Mouse (Mus musculus) lung, postnatal 36 days (tissue): Measurements from ENCODE around the gene Dclk3.

Source experiments
- DNase-seq: peaks from one replicate; pipeline ENCODE4 v3.0.0; 2022; ENCODE audit warnings: mixed read lengths

The Dclk3 gene

DNA sequence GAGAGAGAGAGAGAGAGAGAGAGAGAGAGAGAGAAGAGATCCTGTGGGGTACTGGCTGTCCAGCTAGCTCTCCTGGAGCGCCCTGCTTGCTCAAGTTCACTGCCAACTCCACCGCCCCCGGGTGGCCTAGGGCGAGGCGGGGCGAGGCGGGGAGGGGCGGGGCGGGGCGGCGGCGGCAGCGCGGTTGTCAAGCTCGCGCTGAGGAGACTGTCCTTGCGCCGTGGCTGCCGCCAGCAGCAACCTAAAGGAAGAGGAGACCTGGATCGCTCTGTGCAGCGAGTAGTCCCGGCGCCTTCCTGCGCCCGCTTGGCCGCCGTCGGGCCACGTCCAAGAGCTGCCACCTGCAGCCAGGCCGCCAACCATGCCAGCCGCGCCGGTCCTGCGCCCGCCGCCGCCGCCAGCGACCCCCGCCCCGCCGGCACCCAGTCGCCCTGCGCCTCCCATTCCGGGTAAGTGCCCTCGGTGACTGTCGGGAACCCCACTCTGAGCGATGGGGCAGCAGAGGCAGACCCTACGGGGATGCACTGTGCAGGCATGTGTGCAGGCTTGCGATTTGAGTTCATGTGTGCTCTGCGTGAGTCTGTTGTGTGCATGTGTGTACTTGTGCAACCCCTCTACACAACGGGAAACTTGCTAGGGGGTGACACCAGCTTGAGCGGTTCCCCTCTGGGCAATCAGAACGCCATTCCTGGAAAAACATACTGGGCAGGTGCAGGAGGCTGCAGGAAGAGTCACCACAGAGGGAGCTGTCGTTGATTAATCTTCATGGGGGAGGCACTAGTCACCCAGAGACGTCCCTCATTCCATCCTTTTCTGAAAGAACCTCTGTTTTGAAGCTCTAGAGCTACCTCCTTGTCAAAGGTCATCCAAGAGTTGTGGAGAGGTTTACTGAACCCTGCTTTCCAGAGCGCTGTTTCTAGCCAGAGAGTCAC lies at the start of gene Dclk3:
Gene Dclk3 (plus strand): TSS at position 178 of the 932 bp plus-strand sequence.
- DNase-seq = peak; percentile 31

DNA sequence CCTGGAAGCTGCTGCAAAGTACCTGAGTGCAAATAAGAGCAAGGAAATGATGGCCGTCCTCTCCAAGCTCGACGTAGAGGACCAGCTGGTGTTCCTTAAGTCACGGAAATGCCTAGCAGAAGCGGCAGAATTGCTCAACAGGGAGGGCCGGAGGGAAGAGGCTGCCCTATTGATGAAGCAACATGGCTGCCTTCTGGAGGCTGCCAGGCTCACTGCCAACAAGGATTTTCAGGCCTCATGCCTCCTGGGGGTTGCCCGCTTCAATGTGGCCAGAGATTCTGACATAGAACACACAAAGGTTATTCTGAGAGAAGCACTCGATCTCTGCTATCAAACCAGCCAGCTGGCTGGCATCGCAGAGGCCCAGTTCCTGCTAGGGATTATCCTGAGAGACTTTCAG lies 48.9 kb upstream of the Dclk3 start:
- DNase-seq = peak; percentile 18

GRCm38 (mm10) chr9:111391036-111391435 lies 47.8 kb upstream of the Dclk3 start:
- no peak for DNase-seq

GRCm38 (mm10) chr9:111391926-111392442 lies 46.9 kb upstream of the Dclk3 start:
- no peak for DNase-seq

GRCm38 (mm10) chr9:111395265-111395664 lies 43.6 kb upstream of the Dclk3 start:
- DNase-seq = no peak

DNA sequence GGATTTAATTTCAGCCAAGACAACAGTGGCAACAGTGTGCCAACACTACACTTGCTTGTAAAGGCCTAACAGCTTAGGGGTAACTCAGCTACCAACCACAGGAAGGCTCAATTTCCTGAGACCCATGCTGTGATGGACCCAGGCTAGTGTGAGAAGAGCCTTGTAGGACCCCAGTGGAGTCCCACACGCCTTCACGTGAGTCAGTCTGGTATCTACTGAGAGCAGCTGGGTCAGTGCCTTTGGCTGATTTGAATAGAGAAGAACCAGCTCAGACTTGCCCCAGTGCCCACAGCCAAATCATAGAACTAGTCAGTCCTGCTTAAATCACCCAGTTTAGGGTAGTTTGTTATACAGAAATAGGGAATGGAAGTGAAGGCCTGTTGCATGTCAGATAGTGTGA lies 40.8 kb upstream of the Dclk3 start:
- no peak for DNase-seq

GRCm38 (mm10) chr9:111400089-111400488 lies 38.8 kb upstream of the Dclk3 start:
- no peak for DNase-seq

- DNase-seq = no peak
These were observed 35.7 kb upstream of the Dclk3 start for GRCm38 (mm10) chr9:111403159-111403558.

DNA sequence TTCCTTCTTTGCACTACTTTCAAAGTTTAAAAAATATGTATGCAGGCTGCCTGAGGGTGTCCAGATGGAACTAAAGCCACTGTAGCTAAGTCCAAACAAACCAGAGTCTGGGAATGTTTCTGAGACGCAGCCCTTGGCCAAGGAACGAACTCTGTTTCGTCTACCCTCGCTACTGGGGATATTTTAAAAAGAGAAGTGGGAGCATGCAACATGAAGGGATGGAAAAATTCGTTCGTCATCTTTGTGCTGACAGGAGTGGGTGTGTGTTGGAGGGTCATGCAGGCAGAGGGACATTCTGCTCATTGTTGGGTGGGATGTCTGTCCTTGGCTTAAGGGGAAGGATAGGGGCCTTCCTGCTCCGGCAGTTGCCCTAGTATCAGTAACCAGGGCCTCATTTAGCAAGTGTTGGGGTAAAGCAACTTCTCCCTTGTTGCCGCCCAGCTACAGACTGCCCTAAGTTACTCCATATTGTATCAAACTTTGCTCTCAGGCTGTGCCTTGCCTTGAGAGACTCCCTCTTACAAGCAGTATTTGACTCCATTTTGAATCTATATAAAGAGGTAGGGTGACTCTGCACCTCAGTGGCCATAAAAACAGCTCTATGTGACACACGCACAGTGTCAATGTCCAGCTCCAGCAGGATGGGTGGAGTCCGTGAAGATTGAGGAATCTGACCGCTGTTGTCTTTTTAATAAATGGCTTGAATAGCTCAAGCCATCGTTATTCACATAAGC lies 34.4 kb upstream of the Dclk3 start:
- no peak for DNase-seq

DNA sequence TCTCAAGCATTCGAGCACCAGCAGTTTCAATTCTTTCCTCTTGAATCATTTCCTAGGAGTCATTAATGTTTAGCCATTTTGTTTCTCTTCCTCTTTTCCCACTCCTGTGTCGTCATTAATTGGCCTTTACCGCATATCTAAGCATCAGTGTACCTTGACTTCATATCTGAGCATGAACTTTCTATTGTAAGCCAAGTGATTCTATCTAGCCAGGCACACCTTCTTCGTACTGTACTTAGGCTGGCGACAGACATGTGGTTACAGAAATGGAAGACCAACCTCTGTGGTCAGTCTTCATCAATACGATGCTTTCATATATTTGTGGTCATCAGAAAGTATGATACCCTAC lies 33.8 kb upstream of the Dclk3 start:
- no peak for DNase-seq

DNA sequence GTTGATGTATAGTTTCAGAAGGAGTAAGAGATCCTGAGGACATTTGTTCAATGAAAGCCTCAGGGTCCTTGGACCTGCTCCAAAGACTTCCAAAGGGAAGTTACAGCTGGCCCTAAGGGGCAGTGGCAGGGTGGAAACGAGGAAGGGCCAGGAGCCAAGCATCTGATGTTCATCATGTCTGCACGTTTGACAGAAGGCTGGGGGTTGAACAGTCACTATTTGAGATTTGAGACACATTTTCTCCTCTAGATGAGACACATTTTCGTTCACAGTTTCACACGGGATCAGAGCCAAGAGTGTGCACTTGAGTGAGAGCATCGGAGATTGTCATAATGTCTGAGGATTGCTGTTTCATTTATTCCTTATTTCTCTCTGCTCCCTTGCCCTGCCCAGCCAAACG lies 30.9 kb upstream of the Dclk3 start:
- DNase-seq = peak; percentile 19

DNA sequence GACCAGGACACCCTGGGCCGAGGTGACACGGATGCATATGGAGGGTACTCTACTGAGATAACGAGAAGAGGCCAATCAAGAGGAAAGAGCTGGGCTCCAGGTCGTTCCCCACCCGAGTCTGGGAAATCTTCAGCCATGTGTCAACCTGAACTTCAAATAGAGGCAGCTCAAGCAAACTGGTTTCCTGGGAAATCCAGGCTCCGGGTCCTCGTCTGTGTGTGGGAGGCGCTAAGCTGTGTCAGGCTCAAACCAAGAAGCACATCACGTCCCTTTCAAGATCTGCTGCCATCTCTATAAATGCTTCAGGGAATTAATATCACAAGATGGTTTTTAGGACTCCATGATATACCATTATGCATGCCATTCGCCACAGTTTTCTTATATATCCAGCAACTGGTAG lies 30.5 kb upstream of the Dclk3 start:
- no peak for DNase-seq

DNA sequence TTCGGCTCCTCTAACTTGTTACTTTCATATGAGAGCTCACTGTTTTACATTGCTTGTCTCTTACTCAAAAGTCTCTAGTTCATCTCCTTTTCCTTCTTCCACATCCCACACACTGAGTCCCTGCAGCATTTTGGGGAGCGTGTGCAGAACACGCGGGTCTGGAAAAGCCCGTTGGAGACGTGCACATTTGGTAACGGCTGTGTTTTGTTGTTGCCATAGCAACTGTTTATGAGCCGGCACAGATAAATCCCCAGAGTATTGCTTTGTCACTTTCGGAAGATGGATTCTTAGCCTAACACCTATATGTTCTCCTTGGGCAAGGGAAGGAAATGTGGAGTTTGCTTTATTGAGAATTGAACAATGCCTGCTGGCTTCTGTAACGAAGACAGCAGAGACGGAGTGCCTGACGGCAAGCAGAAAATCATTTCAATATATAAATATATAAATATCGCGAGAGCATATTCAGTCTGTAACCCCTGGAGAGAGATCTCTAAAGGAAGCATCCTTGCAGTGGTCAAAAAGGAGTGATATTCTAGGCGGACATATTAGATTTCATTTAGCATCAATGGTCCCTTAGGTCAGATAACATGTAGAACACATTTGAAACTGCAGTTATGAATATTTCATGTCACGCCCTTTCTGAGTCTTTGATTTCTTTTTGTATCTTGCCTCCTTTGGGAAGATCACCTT lies 26.3 kb upstream of the Dclk3 start:
- no peak for DNase-seq

DNA sequence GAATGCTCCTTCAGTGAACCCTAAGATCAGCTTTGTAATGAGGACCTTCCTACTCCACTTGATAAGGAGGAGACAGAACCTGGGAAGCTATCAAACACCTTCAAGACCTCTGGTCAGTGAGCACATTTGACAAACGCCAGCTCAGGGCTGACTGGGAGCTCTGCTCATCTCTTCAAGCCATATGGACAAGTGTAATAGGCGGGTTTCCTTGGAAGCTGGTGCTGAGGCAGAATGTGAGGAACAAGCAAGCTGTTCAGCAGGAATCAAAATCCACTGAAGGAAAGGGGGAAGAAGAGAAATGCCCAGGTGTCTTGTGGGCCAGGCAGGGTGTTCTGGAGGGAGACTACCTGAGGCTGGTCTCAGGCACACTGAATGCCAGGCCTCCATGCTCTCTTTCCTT lies 17.0 kb upstream of the Dclk3 start:
- DNase-seq = no peak

- no peak for DNase-seq
These were observed 16.3 kb upstream of the Dclk3 start for GRCm38 (mm10) chr9:111422567-111422966.

GRCm38 (mm10) chr9:111425113-111425512 lies 13.8 kb upstream of the Dclk3 start:
- DNase-seq = peak; percentile 28

DNA sequence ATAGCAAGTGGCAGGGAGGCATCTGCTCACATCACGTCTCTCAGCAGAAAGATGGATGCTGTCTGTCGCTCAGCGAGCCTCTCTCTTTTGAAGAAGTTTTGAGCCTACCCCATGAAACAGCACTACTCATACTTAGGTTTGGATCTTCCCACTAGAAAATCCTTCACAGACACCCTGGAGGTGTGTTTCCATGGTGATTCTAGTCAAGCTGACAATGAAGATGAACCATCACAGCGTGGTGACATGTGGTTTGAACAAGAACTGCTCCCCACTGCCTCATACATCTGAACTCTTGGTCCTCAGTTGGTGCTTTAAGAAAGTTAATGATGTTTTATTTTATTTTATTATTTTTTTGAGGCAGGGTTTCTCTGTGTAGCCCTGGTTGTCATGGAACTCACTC lies 12.9 kb upstream of the Dclk3 start:
- DNase-seq = no peak

DNA sequence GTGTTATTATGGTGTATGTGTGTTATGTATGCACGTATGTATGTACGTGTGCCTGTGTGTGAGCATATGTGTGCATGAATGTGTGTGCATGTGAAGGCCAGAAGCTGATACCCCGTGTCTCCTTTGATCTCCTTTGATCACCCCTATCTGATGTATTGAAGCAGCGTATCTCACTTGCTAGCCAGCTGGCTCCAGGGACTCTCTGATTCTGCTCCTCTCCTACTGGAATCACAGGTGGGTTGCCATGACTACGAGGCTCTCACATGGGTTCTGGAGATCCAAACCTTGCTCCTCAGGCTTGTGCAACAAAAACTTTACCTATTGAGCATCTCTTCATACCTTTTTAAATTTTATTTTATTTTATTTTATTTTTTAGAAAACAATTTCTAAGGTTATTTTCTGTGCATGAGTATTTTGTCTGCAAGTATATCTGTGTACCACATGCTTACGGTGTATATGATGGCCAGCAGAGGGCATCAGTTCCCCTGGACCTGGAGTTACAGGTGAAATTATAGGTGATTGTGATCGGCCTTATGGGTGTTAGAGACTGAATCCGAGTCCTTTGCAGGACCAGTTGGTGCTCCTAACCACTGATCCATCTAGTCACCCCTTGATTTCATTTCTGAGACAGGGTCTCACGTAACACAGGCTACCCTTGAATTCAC lies 10.9 kb upstream of the Dclk3 start:
- no peak for DNase-seq

DNA sequence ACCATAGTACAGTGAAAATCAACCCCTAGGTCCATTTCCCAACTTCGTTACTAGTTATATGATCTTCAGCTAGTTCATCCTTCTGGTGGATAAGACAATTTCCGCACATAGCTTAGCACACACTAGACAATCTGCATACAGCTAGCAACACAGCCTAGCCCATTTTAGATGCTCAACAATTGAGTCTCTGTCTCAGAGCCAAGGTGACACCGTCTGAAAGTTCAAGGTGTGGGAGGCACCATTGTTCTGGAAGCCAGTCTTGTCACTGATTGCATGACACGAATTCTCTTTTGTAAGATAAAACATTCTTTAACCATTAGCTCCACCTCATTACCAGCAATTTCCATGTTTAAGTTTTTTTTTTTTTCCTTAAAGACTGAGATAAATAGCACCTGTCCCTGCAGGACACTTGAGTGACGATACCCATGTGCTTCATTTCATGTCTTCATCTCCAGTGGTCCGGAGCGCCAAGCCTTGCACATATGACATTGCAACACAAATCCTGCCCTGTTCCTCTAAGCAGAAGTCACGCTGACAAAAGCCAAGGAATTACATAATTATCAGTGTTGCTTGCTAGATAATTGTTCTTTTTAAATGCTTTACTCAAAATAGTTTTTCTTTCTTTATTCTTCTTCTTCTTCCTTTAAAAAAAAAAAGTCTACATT lies 10.1 kb upstream of the Dclk3 start:
- peak; percentile 68 for DNase-seq

DNA sequence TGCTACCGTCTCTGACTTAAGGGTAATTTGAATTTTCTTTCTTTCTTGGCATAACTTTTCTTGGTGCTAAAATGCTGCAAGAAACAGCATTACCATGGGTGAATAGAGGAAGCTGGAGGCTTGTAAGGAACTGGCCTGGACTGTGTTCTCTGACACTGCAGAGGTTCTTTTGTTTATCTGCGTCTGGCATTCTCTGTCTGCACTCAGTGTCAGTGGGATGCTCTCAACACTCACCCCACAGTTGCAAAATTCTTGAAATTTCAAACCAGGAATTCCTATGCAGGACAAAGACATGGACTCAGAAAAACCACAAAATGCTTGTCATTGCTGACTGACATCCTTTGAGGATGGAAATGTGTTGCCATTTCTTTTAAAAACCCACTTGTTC lies 9.5 kb upstream of the Dclk3 start:
- DNase-seq = peak; percentile 50

DNA sequence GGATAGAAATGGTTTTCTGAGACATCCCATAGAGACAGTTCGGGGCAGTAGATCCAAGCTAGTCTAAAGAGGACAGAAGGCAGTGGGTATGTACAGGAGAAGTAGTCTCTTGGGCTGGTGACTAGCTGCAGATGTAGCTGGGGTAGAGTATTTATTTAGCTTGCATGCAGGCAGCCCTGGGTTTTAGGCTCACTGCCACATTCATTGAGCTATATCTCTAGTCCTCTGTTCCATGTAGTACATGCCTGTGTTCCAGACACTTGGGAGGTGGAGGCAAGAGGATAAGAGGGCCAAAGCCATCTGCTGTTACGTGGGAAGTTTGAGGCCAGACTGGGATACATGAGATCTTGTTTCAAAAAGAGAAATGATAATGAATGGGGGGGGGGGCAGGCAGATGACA lies 3.5 kb upstream of the Dclk3 start:
- no peak for DNase-seq

DNA sequence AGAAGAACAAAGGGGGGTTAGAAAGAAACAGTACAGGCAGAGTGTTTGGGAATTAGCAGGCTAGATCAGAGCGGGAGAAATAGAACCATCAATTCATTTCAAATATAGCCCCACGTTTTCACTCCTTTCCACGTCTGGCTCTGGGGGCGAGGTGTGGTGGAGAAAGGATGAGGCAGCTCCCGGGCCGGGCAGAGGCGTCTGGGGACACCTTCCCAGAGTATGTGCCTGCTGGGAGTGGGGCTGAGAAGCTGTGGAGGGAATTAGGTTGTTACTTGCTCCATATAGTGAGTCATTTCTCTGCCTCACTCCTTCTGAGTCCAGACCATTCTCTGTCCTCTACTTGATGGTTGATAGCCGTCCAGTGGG lies 938 bp downstream of the Dclk3 start:
- no peak for DNase-seq
